Mouse (Mus musculus) kidney, adult 9 months (tissue): ENCODE measurements at regions not wholly inside any gene's neighbourhood (a gene's known extent, or its start where the extent isn't known, plus 50 kb on each side); places are given as distances from the start of the nearest gene placed in this dataset.

Experiments used
- DNase-seq: peaks from one replicate; pipeline ENCODE4 v3.0.0; 2022

GRCm38 (mm10) chr3:155485487-155485886 is 392.3 kb downstream of the Lrriq3 start:
- no peak for DNase-seq

DNA sequence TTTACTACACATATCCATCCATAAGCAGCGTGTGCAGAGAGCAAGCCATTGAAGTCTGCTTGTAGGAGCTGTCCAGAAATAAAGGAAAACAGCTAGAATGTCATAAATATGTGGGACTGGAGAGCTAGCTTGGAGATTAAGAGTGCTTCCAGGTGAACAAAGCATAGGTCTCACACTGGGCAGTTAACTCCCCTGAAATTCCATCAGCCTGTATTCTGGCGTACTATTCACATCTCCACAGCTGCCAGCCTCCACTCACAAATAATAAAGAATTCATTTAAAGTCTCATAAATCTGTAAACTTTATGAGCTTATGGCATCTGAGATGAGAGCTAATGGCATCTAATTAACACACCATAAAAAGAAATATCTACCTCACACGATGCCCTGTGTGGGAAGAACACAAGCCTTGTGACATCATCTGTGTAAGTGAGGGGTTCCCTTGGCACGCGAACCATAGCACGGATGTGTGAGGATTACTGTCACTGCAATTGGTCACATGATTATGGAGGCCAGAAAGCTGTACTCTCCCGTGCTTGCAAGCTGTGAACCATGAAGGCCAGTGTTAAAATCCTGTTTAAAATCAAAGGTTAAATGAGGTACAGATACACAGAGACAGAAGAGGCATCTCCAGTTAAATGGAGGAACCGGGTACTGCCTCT is 394.8 kb downstream of the Lrriq3 start:
- peak; percentile 0 for DNase-seq

GRCm38 (mm10) chr3:155490670-155491069 is 397.4 kb downstream of the Lrriq3 start:
- DNase-seq, result no peak

DNA sequence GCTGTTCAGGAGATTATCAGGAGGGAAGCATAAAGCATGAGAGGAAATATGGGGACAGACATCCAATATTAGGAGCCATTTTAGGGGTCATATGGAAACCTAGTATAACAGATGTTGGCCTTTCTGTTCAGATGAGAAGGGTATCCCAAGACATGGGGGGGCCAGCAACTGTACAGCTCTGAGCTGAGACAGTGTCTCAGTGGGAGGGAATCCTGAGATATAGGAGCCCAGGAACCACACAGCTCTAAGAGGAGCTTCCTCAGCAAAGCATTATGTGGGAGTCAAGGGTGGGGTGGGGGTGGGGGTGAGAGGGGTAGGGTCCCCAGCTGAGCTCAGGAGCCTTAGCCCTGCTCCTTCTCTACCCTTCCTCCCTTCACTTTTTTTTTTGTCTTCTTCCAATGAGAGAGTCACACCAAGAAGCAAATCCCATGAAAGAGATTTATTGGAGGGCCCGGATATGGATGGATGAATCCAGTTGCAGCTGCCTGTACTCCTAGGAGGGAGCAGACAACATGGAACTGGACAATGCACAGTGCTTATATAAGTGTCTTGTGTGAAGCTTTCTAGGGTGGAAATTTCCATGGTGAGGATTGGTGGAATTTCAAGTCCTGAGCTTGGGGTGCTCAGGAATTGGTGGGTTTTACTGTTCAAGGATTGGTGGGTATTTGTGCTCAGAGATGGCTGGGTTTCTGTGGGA is 417.1 kb downstream of the Lrriq3 start:
- DNase-seq, result no peak

GRCm38 (mm10) chr3:155513885-155514284 is 420.7 kb downstream of the Lrriq3 start:
- no peak for DNase-seq

DNA sequence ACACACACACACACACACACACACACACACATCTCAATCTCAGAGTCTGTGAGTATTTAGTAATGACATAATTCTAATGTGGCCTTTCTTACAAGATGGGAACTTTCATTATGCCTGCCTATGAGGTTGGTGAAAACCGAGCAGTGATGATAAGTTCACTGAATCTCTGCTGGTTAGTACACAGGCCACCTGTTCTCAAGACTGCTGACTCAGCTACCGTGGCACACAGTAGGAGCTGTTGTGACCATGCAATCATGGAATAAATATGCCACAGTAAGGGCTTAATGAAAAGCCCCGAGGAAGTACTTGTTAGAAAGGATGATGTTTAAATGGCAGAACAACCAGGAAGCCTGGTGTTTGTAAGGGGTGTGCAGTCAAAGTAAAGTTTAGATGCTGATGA is 436.1 kb downstream of the Lrriq3 start:
- no peak for DNase-seq

GRCm38 (mm10) chr3:155530811-155531210 is 437.6 kb downstream of the Lrriq3 start:
- DNase-seq, result no peak

- DNase-seq, result no peak
Measured at GRCm38 (mm10) chr3:155532075-155532474, 438.8 kb downstream of the Lrriq3 start.

- DNase-seq, result no peak
Measured at GRCm38 (mm10) chr3:155548204-155548603, 455.0 kb downstream of the Lrriq3 start.

GRCm38 (mm10) chr3:155577111-155577510 is 483.9 kb downstream of the Lrriq3 start:
- DNase-seq, result no peak

DNA sequence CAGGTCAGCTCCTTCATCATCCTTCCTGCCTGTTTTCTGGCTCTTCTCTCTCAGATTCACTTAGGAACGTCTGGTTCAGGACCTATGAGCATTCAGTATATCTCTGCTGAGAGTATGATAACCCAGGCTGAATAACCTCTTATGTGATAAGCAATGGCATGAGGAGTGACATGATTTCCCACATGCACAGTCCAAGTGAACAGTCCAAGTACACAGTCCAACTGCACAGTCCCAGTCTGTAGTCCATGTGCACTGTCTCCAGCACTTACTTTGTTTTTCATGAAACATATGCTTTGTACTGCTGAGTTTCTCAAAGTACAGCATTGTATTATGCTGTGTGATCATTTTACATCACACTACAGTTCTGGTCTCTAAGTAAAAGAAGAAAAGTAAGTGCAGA is 510.8 kb downstream of the Lrriq3 start:
- no peak for DNase-seq
